Mouse (Mus musculus): ENCODE measurements at regions not wholly inside any gene's neighbourhood (a gene's known extent, or its start where the extent isn't known, plus 50 kb on each side); places are given as distances from the start of the nearest gene placed in this dataset. TPM values are rescaled to one million over a fixed set of nuclear protein-coding genes. Genes with fewer than 3 reads are reported as not detected.

DNA sequence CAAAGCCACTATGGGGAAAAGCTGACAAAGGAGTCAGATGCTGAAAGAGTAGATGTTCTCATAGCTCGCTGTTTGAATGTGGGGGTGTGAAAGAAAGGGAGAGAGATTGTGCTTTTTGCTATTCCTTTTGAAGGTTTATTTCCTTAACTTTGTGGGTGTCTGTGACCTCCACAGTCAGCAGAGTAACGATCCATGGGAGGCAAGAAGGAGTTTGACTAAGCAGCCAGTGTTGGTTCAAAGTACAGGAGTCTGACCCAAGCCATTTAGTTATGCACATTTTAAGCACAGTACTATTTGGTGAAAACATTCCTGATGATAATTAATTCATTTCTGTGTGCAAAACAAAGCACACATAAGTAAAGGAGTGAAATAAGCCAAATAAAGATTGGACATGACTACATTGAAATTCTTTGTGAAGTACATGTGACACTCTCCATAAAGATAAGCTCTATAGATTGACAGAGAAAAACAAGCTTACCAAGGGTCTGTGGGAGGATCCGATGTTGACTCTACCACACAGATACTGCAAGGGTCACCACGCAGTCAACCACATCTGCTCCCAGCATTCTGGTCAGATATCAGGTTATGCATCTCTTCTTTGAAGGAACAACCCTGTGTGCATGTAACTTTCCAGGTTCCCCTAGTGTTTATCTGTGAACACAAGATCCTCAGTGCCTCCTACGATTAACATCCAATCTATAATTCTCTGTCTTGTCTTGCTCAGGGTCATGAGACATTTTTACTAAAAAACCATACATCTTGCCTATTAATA lies 56.2 kb upstream of the H2afz start:
- Histone ChIP-seq H3K27me3 (ENCODE audit: control insufficient read depth, insufficient read depth, low read length) (no peaks in the 10 kb centered on the region), H3K4me3 (ENCODE audit: insufficient read depth in 1 of 2, low read depth in 2 of 2, low read length in 2 of 2) (no peak overlapping the region), H3K27ac (no peak overlapping the region), H3K9me3 (ENCODE audit: control insufficient read depth, low read length) (no peaks in the 10 kb centered on the region), H3K4me1 (replicated peaks; ENCODE audit: control insufficient read depth in 2 of 2, insufficient read depth in 2 of 2, low read length in 1 of 2) (peaks cover 0 to 3% of the 10 kb centered on the region in 2 experiments; a peak in 2 of 4 replicates), H3K9ac (replicated peaks) (no peak overlapping the region), H3K4me2 (ENCODE audit: low read depth) (no peak overlapping the region), H3K36me3 (replicated peaks; ENCODE audit: control insufficient read depth, insufficient read depth, low read depth) (no peaks in the 10 kb centered on the region)
- DNase-seq (ENCODE audit: low read depth in 3 of 3, low spot score in 3 of 3) (no peak), ATAC-seq (ENCODE audit: insufficient read depth) (no peak)
- TF ChIP-seq CTCF (IDR thresholded peaks at IDR 0.05; ENCODE audit: low read depth) = no peak
- TF ChIP-seq EP300 (IDR thresholded peaks at IDR 0.05; ENCODE audit: low read depth) = no peak
- WGBS (ENCODE audit: insufficient replicate concordance) = 31% methylated on average over 5 of the region's 5 CpGs

- H3K9ac ChIP-seq (replicated peaks) = no peak overlapping the region
- peaks cover 0 to 3% of the 10 kb centered on the region in 2 experiments; a peak in 2 of 4 replicates for H3K4me1 ChIP-seq (replicated peaks; ENCODE audit: control insufficient read depth in 2 of 2, insufficient read depth in 2 of 2, low read length in 1 of 2)
- WGBS (ENCODE audit: insufficient replicate concordance) = 23% methylated on average over 3 of the region's 3 CpGs
- H3K27ac ChIP-seq = no peak overlapping the region
- H3K4me3 ChIP-seq (ENCODE audit: insufficient read depth in 1 of 2, low read depth in 2 of 2, low read length in 2 of 2) = no peak overlapping the region
- TF ChIP-seq CTCF (IDR thresholded peaks at IDR 0.05; ENCODE audit: low read depth) (no peak), EP300 (IDR thresholded peaks at IDR 0.05; ENCODE audit: low read depth) (no peak)
- H3K36me3 ChIP-seq (replicated peaks; ENCODE audit: control insufficient read depth, insufficient read depth, low read depth) = no peaks in the 10 kb centered on the region
- H3K9me3 ChIP-seq (ENCODE audit: control insufficient read depth, low read length) = no peaks in the 10 kb centered on the region
- DNase-seq (ENCODE audit: low read depth in 3 of 3, low spot score in 3 of 3) (no peak), ATAC-seq (ENCODE audit: insufficient read depth) (no peak)
- no peak overlapping the region for H3K4me2 ChIP-seq (ENCODE audit: low read depth)
- H3K27me3 ChIP-seq (ENCODE audit: control insufficient read depth, insufficient read depth, low read length) = no peaks in the 10 kb centered on the region
Observed at GRCm38 (mm10) chr3:137810123-137810522, 54.2 kb upstream of the H2afz start.

Small RNA genes in the stretch of these regions (microRNA-seq; reads per million reads assigned to microRNA genes)
- gene Mir6380 = not detected

All from liver, embryonic 14.5 days (tissue).